Mouse (Mus musculus): Measurements from ENCODE around the gene Psmd10. TPM values are rescaled to one million over a fixed set of nuclear protein-coding genes. Genes with fewer than 3 reads are reported as not detected.

The Psmd10 gene
- polyA plus RNA-seq, 1 experiment = 18.0 TPM

Other genes with a start within 250 kb of the Psmd10 start
- not detected in 2 replicates for gene Tex13b, start 143.3 kb downstream of the Psmd10 start, polyA plus RNA-seq (2012; rRNA removed)
- 3.5 and 5.0 TPM in 2 replicates for gene Vsig1, start 49.1 kb downstream of the Psmd10 start, polyA plus RNA-seq (2012; rRNA removed)
- gene Atg4a, start 179 bp upstream of the Psmd10 start, polyA plus RNA-seq (2012; rRNA removed) = 60.8 and 67.2 TPM in 2 replicates